Mouse (Mus musculus) forelimb bud, embryonic 11.5 days (tissue): ENCODE data around the gene 4933415A04Rik.

Experiments
- DNase-seq: peaks from one replicate; pipeline ENCODE4 v3.0.0-alpha.2; 2012; ENCODE audit warnings: low read depth, low spot score

The 4933415A04Rik gene

DNA sequence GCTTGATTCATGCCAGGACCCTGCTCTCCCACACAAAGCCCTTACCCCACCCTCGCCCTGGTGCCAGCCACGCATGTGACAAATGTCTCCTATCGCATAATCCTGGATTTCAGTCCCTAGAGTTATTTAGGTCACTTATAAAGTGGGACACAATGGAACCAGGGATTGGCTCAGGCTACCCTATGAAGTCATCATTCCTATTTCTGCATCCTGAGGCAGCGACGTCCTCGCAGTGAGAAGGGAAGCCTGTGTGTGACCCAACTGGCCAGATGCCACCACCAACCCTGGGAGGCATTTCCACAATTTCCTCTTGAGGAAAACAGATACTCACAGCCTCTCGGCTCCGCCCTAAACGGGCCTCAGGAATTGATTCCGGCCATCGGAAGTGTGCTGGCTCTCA, 17.2 kb upstream of the 4933415A04Rik start:
- DNase-seq: no peak

DNA sequence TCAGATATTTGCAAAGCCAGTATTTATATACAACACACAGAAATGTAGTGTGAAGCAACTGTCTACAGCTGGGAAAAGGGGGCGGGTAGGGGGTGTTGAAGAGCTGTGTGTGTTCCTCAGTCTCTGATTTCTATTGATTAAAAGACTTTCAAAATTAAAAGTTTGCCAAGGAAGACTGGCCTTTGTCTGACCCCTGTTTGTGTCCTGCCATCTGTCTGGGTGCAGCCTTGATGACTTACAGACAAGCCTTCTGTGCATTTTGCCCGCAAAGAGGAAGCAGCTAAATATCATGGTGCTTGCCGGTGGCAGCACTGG, 11.8 kb upstream of the 4933415A04Rik start:
- DNase-seq: no peak

DNA sequence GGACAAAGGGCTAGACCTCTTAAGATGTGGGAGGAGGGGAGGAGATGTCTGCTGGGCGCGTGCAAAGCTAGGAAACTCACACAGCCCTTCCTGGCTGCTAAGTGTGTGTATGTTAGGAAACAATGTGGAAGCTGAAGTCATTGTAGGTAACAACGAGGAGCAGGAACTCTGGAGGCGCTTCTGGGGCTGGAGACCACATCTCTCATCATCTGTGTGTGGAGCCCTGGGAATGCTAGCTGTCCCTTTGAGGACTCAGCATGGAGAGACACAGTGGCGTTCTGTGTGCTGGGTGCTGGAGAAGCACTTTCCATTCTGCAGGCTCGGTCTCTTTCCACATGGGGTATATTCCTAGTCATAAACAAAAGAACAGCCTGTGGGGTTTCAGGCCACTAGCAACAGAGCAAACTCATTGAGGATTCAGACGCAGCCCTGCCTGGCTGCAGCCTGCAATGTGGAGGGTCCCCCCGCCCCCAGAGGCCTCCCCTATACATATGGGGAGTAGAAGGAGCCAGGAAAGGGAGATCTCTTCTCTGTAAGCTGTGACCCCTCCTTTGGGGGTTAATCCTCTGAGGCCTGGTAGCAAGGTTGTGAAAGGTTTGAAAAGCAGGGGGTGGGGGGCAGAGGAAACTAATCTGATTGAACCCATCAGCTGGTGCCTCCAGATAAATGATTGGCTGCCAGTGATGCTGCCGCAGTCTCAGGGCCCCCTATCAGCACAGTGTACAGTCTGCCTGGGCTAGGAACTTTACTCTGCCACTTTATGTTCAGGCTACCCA, 11.3 kb upstream of the 4933415A04Rik start:
- peak; percentile 27 for DNase-seq

DNA sequence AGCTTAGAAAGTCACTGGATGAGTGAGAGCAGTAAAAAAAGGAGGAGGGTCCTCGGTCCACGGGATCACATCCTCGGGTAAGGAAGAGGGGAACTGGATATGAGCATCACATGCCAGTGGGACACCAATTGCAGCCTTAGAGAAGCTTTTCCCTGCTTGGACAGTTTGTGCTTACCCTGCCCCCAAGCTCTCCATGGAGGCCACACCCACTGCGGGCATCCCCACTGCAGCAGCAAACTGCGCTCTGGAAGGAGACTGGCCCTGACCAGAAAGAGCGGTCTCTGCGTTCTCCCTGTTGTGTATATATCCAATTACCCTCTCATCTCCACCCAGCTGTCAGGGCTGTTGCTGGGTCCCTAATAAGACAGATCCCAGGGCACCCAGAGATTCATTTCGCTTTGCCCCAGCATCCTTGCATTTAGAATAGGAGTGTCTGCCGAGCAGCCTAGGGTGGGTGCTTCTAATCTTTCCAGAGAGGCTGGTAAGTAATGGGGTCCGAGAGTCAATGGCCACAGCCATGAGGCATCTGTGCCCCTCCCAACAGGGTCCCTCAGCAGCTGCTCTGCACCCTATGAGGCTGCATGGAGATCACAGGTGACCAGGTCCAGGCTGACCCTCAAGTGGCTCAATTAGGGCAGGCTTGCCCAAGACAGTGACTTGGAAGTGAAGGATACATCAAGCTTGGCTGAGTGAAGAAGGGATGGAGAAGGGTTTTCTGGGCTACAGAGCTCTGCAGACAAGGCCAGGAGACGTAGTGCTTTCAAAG, 8.9 kb upstream of the 4933415A04Rik start:
- no peak for DNase-seq

DNA sequence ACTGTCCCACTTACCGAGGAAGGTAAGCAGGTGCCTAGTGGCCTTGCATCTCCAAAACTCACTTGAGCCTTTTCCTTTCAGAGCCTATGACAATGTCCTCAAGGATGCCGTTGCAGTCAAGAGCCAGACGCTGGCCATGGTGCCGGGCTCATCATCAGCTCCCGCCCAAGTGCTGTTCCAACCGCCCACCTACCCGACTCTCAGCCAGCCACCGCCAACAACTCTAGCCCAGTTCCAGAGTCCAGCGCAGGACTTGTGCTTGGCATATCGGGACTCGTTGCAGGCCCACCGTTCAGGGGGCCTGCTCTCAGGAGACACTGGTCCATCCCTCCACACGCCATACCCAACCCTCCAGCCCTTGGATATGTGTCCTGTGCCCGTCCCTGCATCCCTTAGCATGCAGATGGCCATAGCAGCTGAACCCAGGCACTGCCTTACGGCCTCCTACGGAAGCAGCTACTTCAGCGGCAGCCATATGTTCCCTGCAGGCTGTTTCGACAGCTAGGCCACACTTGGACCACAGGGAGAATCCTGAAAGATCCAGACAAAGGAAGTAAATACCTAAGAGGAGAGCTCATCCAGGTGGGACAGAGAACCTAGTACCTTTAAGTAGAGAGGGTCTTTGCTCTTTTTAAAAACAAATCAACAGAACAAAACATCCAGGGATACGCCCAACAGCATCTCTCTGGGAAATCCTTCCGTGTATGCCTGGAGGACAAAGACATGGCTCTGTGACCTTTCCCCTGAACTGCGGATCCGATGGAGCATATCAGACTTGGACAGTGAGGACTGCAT, 1.4 kb upstream of the 4933415A04Rik start:
- DNase-seq: no peak

DNA sequence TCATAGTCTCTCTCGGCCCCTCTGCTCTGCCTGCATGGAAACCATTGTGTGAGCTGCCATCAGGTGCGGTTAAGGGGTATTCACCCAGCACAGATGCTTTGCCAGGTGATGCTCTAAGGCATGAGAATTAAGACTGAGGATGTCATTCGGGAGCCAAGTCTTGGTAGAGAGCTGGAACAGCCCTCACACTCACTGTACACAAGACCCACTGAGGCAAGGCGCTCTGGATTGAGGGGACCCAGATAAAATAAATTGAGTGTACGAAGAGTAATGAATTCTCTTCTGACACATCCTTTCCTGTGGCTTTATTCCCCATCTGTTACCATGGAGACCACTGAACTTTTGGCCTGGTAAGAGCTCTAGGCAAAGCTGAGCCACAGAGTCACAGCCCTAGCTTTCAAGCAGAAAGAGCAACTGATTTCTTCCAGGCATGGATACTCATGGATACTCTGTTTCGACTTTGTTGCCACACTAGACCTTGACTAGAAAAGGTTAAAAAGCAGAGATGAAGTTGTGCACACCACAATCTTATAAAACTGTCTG, 2.8 kb downstream of the 4933415A04Rik start:
- DNase-seq: peak; percentile 26

DNA sequence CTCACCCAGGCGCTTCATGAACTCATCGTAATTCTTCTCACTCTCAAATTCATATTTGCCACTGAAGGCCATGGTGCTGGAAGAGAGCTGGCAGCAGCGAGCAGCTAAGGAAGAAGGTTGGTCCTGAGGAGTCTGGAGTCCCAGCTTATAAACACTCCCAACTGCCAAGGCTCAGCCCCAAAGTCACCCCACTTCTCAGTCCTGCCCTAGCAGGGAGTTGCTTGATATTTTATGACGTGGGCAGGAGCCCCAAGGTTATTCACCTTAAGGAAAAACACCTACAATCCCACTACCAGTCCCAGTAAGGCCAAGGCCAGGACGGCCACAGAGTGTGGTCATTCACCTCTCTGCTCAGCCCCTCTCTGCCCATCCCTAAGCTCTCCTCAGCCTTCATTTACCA, 14.6 kb downstream of the 4933415A04Rik start, which contains the start of gene Fabp6:
Gene Fabp6 (minus strand): TSS at position 101 of the 400 bp plus-strand sequence.
- DNase-seq: no peak

DNA sequence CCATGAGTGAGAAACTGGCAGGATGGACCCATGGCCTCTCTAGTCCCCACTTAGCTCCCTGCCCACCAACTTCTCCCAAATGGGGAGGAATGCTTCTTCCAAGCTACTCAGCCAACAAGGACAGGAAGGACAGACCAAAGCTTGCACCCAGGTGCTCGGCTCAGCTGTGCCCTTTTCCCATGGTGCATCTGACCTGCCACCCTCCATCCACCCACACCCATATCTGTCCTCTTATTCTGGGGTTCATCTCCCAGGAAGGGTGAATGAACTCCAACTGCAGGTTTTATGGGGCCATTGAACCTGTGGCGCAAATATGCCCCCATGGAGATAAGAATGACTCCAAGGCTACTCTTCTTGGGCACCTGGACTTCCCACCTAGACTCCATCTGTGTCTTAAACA, 17.4 kb downstream of the 4933415A04Rik start:
- no peak for DNase-seq

DNA sequence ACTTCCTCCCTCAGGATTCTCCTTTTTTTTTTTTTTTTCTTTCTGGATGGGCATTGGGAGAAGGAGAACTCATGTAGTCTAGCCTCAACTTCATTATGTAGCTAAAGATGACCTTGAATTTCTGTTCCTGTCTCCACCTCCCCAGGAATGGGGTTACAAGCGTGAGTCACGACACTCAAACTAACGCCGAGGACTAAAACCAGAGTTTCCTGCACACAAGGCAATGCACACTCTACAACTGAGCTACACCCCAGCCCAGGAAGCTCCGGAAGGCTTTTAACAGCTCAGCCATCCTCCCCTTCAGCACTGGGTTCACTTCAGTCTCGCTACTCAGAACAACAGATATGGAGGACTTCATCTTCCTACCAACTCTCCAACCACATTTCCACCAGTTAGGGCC, 18.1 kb downstream of the 4933415A04Rik start:
- no peak for DNase-seq

DNA sequence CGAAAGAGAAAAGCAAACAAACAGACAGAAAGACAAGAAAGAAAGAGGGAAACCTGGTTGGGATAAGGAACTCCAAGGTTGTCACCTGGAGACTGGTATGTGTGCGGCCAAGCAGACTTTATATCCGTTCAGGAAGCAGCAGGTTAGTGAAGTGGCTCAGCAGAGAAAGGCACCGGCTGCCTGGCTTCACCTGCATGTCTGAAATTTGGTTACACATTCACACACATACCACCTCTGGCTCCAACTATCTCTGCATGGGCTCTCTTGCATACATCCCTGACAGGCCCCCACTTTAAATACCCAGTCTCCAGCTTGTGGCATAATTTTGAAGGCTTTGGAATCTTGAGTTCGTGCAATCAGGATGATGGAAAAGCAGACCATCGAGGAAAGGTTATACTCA, 19.0 kb downstream of the 4933415A04Rik start:
- no peak for DNase-seq

DNA sequence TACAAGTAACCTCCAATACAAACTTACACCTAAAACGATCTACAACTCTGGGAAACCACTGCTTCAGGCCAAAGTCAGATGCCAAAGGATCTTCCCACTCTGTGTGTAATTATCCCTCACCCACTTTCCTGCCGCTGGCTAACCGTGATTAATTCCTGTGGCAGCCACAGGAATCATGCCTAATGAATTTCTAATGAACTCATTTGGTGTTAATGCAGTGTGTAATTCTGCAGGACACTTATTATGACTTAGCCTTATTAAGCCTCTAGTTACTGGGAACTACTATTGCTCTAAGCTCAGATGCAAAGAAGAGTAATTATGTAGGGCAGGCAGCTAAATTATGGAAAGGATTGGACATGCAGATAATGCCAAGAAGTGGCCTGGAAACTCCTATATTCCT, 21.6 kb downstream of the 4933415A04Rik start:
- DNase-seq: no peak

DNA sequence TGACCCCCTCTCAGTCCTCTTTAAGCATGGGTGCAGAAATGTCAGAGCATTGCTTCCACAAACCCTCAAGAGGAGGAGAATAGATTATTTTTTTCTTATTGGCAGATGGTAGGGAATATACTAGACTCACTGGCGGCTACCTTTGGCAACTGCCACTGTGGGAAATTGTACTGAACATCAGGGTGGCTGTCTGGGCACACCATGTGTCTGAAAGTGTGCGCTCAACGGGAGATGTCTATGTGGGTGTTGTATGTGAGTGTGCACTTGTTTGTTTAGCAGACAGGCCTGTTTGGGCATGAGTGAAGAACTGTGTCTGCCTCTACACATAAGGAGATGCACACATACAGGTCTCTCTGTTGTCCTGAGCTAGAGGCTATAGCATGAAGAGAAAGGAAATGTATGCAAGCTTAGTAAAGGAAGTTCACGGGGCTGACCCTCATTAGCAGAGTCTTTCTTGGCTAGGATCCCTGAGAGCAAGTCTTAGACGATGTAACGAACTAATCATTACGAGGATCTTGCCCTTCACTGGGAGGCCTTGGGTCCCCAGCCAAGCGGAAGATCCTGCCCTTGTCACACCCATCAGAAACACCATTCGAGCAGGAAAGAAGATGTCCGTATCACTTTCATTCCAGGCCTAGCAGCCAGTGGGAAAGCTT, 23.3 kb downstream of the 4933415A04Rik start:
- no peak for DNase-seq

DNA sequence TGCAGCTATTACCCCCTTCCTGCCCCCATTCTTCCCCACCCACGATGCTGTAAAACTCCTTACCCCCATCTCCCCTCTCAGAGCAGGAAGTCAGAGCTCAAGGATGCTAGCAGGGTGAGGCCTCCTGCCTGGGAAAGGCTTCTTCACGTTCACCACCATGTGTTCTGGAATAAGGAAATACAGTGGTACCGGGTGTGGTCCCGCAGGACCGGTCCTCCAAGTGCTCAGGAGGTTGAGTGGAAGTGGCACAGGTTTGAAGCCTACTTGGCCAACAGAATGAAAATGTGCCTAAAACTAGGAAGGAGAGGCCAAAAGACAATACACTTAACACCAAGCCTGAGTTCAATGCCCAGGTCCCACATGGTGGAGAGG, 23.8 kb downstream of the 4933415A04Rik start:
- DNase-seq: no peak

DNA sequence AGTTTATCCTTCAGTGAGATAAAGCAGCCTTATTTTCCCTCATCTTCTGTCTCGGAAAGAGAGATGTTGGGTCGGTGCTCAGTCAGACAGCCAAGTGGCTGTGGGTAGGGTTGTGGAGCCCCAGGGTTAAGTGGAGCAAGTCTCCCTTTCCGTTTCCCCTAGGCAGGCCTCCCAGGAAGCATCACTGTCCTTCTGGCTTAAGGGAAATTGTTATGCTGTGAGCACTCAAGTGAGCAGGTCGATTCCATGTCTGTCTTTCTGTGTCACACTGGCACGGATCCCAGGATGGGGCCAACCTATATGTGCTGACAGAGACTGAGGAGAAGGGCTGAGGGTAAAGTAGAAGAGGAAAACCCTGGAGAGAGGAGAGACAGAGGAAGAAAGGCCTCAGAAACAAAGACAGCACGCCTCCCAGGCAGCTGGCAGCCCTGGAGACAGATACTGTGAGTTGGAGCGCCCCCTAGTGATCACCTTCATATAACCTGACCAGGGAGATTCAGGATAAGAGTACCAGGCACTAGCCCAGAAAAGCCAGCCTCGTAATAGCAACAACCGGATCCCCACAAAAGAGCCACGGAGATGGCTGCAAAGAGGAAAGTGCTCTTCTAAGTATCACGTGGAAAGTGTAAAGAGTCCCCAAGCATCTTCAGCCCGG, 26.1 kb downstream of the 4933415A04Rik start:
- peak; percentile 89 for DNase-seq

DNA sequence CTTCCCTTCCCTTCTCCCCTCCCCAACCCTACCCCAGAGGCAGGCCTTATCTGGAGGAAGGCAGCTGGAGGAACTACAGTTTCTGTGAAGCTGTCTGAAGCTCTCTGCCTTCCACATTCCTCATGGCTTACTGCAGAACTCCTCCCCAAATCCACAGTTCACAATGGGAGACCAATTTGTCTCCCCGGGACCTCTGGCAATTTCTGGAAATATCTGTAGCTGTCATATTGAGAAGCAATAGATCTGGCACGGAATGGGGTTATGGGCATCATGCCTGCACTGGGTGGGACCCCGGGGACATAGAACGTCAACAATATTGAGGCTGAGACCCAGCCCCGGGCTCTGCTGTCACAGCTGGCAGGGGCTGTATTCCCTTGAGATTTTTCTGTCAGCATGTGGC, 31.1 kb downstream of the 4933415A04Rik start:
- no peak for DNase-seq

DNA sequence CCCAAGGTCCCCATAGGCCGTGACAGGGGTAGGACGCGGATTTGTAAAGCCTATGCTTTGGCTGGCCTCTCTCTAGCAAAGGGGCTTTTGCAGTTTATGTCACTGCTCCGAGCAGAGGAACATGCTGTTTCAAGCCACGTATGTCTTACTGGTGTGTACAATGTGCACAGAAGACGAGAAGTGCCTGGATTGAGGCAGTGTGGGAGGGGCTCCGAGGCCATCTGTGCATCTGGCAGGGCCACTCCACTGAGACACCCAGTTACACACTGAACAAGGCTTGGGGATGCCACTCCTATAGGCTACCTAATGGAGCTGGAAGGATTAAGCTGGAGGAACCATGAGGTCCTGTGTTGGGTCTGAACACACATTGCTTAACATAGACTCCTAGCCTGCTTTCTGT, 31.6 kb downstream of the 4933415A04Rik start:
- DNase-seq: no peak

DNA sequence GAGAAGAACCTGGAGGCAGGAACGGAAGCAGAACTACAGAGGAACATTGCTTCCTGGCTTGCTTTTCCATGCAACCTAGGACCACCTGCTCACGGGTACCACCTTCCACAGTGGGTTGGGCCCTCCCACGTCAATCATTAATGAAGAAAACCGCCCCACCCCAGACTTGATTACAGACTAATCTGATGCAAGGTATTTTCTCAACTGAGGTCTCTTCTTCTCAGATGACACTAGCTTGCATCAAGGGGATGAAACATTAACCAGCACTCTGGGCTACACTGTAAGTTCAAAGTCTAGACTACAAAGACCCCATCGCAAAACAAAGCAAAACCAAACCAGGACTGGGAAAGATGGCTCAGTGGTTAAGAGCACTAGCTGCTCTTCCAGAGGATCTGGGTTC, 34.9 kb downstream of the 4933415A04Rik start:
- no peak for DNase-seq

DNA sequence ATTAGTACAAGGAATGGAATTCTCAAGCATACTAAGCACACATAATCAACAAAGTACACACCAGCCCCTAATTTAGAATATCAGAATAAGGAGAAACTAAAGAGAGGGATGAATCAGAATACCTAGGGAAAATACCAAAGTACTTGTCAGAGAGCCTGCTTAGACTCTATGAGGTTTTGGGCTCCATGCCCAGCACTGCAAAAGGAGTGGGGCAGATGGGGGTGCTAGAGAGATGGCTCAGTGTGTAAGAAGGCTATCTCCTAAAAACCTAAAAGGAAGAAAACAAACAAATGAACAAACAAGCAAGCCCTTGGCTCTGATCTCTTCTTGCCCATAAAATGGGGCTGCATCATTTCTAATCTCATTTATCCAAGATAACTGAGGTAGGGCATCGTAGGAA, 37.5 kb downstream of the 4933415A04Rik start:
- DNase-seq: no peak

DNA sequence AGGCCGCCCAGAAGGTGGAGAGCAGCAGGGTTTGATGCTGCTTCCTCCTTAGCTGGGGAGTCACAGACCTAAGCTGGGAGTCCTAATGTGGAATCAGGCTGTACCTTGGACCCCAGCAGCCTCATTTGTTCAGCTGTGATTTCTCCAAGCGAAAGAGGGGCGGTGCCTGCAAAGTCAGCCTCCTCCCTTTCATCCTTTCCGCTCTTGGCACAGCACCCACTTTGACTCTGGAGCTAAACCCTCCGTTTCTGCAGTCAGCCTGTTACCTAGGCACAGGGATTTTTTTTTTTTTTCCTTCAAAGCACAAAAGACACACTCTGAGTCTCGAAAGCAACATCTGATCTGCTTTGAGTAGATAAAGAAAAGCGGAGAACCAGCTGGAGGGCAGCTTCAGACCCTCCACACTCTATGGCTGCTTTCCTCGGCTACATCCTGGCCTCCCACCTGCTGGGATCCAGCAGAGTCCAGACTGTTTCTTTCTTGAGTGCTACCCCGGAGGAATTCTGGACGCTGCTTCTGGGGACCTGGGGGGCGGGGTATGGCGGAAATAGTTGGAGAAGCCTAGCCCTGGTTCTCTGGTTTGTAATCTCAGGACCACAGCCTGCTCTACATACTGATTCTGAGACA, 39.6 kb downstream of the 4933415A04Rik start:
- DNase-seq: peak; percentile 14

DNA sequence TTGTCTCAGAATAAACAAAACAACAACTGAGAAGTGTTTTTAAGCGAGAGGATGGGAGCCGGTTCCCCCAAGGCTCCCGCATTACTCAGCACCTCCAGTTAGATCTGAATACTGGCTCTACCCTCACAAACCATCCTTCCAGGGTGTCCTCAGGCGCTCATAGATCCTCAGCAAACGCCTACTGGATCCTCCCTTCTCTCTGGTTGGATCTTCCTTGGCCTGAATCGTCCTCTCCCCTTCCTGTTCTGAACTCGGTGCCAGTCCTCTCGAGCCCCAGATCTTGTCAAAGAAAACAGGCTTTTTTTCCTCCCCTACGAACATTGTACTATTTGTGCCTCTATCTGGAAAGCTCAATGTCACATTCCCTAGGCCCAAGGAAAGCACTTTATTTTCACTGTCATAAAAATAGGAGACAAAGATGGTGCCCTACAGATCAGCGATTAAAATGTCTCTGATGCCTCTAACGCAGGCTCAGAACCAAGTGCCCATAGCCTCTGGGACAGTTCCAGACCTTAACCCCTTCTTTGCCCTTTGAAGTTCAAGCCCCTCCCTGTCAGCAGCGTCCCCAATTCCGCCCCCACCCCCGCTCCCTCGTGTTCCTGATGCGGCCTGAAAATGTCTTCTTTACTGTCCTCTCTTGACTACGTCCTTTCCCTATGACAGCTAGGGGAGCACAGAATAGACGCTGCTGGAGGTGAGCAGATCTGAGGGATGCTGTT, 40.2 kb downstream of the 4933415A04Rik start:
- no peak for DNase-seq
